Mouse (Mus musculus) hindbrain, embryonic 16.5 days (tissue): ENCODE results near the gene Nos1. TPM values are rescaled to one million over a fixed set of nuclear protein-coding genes. Genes with fewer than 3 reads are reported as not detected.

Experiments
- ATAC-seq: fragments of 200-750 bp; cut with Nextera tagmentation; 2 replicates; pipeline ENCODE4 v1.8.0; 2017; ENCODE audit warnings: moderate TSS enrichment, moderate library complexity
- H3K27ac ChIP-seq: fragments of 300-500 bp; sonication (generic); 2 replicates; pipeline ENCODE4 v1.5.1; 2014; ENCODE audit warnings: low read depth, mild to moderate bottlenecking, control low read depth, low read length, moderate library complexity
- H3K27me3 ChIP-seq: fragments of 300-500 bp; sonication (generic); replicated peaks from 2 replicates; pipeline ENCODE4 v1.6.1; 2014; ENCODE audit warnings: low read length; ENCODE audit not compliant: control insufficient read depth, insufficient read depth
- H3K36me3 ChIP-seq: fragments of 300-500 bp; sonication (generic); 2 replicates; pipeline ENCODE4 v1.6.1; 2014; ENCODE audit warnings: mild to moderate bottlenecking, low read length, moderate library complexity, mixed read lengths; ENCODE audit not compliant: control insufficient read depth, insufficient read depth
- H3K4me1 ChIP-seq: fragments of 300-500 bp; sonication (generic); 2 replicates; pipeline ENCODE4 v1.6.1; 2014; ENCODE audit warnings: low read depth, low read length; ENCODE audit not compliant: control insufficient read depth, insufficient read depth
- H3K4me2 ChIP-seq: fragments of 300-500 bp; sonication (generic); 2 replicates; pipeline ENCODE4 v1.6.1; 2014; ENCODE audit warnings: mild to moderate bottlenecking, low read length, control low read depth, moderate library complexity
- H3K4me3 ChIP-seq: fragments of 300-500 bp; sonication (generic); 2 replicates; pipeline ENCODE4 v1.5.1; 2014; ENCODE audit warnings: mild to moderate bottlenecking, low read length, control low read depth, moderate library complexity
- H3K9ac ChIP-seq: fragments of 300-500 bp; sonication (generic); 2 replicates; pipeline ENCODE4 v1.6.1; 2014; ENCODE audit warnings: low read depth, mild to moderate bottlenecking, control low read depth, low read length, moderate library complexity
- H3K9me3 ChIP-seq: fragments of 300-500 bp; sonication (generic); 2 replicates; pipeline ENCODE4 v1.6.1; 2014; ENCODE audit warnings: mild to moderate bottlenecking, low read length, moderate library complexity; ENCODE audit not compliant: control insufficient read depth
- WGBS: fragments of 180-500 bp; shearing (Covaris S2); extraction: QIAGEN DNeasy Blood & Tissue Kit; methylation state at CpG from one replicate; pipeline ENCODE4 v1.1.7; 2014; 5-methylcytosine and 5-hydroxymethylcytosine counted together
- polyA plus RNA-seq: library from polyadenylated mRNA; unstranded; fragments of >200 nt; fragmentation: Nextera tagmentation; extraction: Ambion mirVana; gene quantifications from 2 replicates; pipeline ENCODE4 v1.2.1, GENCODE M21; 2015

Nos1 gene
- polyA plus RNA-seq, 1 experiment from 2014 or later: 2.8 TPM

- H3K27ac ChIP-seq: no peak overlapping the region
- no peaks in the 10 kb centered on the region for H3K9me3 ChIP-seq
- no peaks in the 10 kb centered on the region for H3K36me3 ChIP-seq
- H3K9ac ChIP-seq: no peak overlapping the region
- 91% methylated on average over 12 of the region's 12 CpGs for WGBS
- no peak overlapping the region for H3K4me2 ChIP-seq
- no peaks in the 10 kb centered on the region for H3K4me1 ChIP-seq
- no peak overlapping the region for H3K4me3 ChIP-seq
- H3K27me3 ChIP-seq: no peaks in the 10 kb centered on the region
- ATAC-seq: no peak
These were observed 141.1 kb downstream of the Nos1 start for GRCm38 (mm10) chr5:117921786-117922528.

GRCm38 (mm10) chr5:117923688-117924087 is 142.9 kb downstream of the Nos1 start:
- H3K36me3 ChIP-seq: no peaks in the 10 kb centered on the region
- H3K9me3 ChIP-seq: no peaks in the 10 kb centered on the region
- H3K9ac ChIP-seq: no peak overlapping the region
- no peak overlapping the region for H3K27ac ChIP-seq
- H3K4me3 ChIP-seq: no peak overlapping the region
- H3K4me1 ChIP-seq: no peaks in the 10 kb centered on the region
- H3K27me3 ChIP-seq: no peaks in the 10 kb centered on the region
- 41% methylated on average over 6 of the region's 6 CpGs for WGBS
- H3K4me2 ChIP-seq: no peak overlapping the region
- ATAC-seq: no peak

DNA sequence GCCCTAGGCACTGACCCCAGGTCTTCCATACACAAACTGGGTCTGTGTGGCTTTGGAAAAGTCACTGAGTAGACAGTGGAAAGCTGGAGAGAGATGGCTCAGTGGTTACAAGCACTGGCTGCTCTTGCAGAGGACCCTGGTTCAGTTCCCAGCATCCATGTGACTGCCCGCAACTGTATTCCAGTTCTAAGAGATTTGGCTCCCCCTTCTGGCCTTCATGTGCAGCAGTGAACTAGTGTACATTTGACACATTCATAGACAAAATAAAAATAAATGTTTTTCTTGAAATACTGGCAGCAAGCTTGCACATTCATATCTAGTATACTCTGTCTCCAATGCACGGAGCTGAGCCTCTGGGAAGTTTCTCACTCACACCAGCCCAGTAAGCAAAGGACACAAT is 147.7 kb downstream of the Nos1 start:
- WGBS: 92% methylated on average over 2 of the region's 2 CpGs

GRCm38 (mm10) chr5:117932222-117932621 is 151.4 kb downstream of the Nos1 start:
- H3K4me3 ChIP-seq: no peak overlapping the region
- H3K9me3 ChIP-seq: no peaks in the 10 kb centered on the region
- H3K27me3 ChIP-seq: no peaks in the 10 kb centered on the region
- no peak overlapping the region for H3K4me2 ChIP-seq
- H3K4me1 ChIP-seq: no peaks in the 10 kb centered on the region
- no peak for ATAC-seq
- H3K9ac ChIP-seq: no peak overlapping the region
- WGBS: 92% methylated on average over 2 of the region's 2 CpGs
- H3K27ac ChIP-seq: no peak overlapping the region
- H3K36me3 ChIP-seq: no peaks in the 10 kb centered on the region

More for the DNA sequence above, 147.7 kb downstream of the Nos1 start:
- Histone ChIP-seq H3K36me3 (no peaks in the 10 kb centered on the region), H3K4me2 (no peak overlapping the region), H3K9ac (no peak overlapping the region), H3K27me3 (no peaks in the 10 kb centered on the region), H3K4me1 (no peaks in the 10 kb centered on the region), H3K27ac (no peak overlapping the region), H3K9me3 (no peaks in the 10 kb centered on the region), H3K4me3 (no peak overlapping the region)
- no peak for ATAC-seq

GRCm38 (mm10) chr5:117932862-117933261 is 152.0 kb downstream of the Nos1 start:
- ATAC-seq: no peak; the same call in 1 of the 2 replicates
- no peak overlapping the region for H3K4me3 ChIP-seq
- H3K36me3 ChIP-seq: no peaks in the 10 kb centered on the region
- WGBS: 4% methylated on average over 6 of the region's 9 CpGs
- H3K9me3 ChIP-seq: no peaks in the 10 kb centered on the region
- no peaks in the 10 kb centered on the region for H3K27me3 ChIP-seq
- H3K4me2 ChIP-seq: no peak overlapping the region
- no peaks in the 10 kb centered on the region for H3K4me1 ChIP-seq
- no peak overlapping the region for H3K9ac ChIP-seq
- H3K27ac ChIP-seq: no peak overlapping the region

- Histone ChIP-seq H3K27ac (no peak overlapping the region), H3K4me1 (no peaks in the 10 kb centered on the region), H3K9me3 (no peaks in the 10 kb centered on the region), H3K9ac (no peak overlapping the region), H3K4me3 (no peak overlapping the region), H3K4me2 (no peak overlapping the region), H3K36me3 (no peaks in the 10 kb centered on the region), H3K27me3 (no peaks in the 10 kb centered on the region)
- no peak for ATAC-seq
- 62% methylated on average over 16 of the region's 16 CpGs for WGBS
These were observed 155.5 kb downstream of the Nos1 start for GRCm38 (mm10) chr5:117936346-117936745.

DNA sequence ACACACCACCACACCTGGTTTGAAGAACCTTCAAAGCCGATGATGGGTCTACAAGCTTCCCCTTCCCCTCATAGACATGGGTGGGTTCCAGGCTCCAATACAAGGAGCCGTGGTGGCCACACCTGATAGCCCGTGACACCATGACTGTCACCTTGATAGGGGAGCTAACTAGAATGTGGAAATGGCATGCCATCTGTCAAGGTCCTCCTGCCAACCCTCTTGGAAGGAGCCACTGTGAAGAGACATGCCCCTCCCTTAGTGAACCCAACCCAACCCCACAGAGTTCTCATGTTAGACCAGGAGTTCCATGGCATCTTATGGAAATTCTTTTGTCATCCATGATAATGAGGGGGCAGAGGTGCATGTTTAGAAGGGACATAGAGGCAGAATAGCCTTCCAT is 156.4 kb downstream of the Nos1 start:
- no peak overlapping the region for H3K4me3 ChIP-seq
- H3K27me3 ChIP-seq: no peaks in the 10 kb centered on the region
- no peaks in the 10 kb centered on the region for H3K36me3 ChIP-seq
- WGBS: 83% methylated on average over 3 of the region's 3 CpGs
- H3K9ac ChIP-seq: no peak overlapping the region
- no peaks in the 10 kb centered on the region for H3K9me3 ChIP-seq
- H3K4me2 ChIP-seq: no peak overlapping the region
- H3K27ac ChIP-seq: no peak overlapping the region
- H3K4me1 ChIP-seq: no peaks in the 10 kb centered on the region
- ATAC-seq: no peak

DNA sequence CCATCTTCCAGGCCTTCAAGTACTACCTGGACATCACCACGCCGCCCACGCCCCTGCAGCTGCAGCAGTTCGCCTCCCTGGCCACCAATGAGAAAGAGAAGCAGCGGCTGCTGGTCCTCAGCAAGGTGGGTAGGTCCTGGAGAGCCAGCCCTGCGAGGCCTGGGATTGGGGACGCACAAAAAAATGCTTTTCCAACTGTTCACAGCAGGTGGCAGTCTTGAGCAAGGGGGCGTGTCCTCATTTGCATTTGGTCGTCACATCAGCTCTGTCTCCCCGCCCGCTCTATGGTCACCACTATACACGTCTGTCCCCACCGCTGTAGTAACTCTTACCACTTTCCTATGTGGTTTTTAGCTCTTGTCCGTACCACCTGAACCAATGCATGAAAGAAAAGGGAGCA is 157.3 kb downstream of the Nos1 start:
- no peaks in the 10 kb centered on the region for H3K4me1 ChIP-seq
- WGBS: 16% methylated on average over 14 of the region's 14 CpGs
- H3K4me3 ChIP-seq: no peak overlapping the region
- H3K36me3 ChIP-seq: no peaks in the 10 kb centered on the region
- H3K9me3 ChIP-seq: no peaks in the 10 kb centered on the region
- ATAC-seq: no peak
- H3K27ac ChIP-seq: no peak overlapping the region
- no peak overlapping the region for H3K9ac ChIP-seq
- H3K27me3 ChIP-seq: no peaks in the 10 kb centered on the region
- H3K4me2 ChIP-seq: peak overlapping the region; percentile 39

GRCm38 (mm10) chr5:117939402-117939801 is 158.6 kb downstream of the Nos1 start:
- Histone ChIP-seq H3K9me3 (no peaks in the 10 kb centered on the region), H3K4me2 (no peak overlapping the region), H3K9ac (no peak overlapping the region), H3K36me3 (no peaks in the 10 kb centered on the region), H3K27me3 (no peaks in the 10 kb centered on the region), H3K4me1 (no peaks in the 10 kb centered on the region), H3K4me3 (no peak overlapping the region), H3K27ac (no peak overlapping the region)
- no peak for ATAC-seq
- 67% methylated on average over 8 of the region's 8 CpGs for WGBS
